Mouse (Mus musculus): ENCODE data around the gene Pde1c.

Pde1c gene

GRCm38 (mm10) chr6:56523938-56524866, 44.7 kb downstream of the Pde1c start:
- Histone ChIP-seq H3K27me3 (ENCODE audit: control insufficient read depth, insufficient read depth, low read length, poor library complexity, severe bottlenecking) (no peaks in the 10 kb centered on the region), H3K36me3 (ENCODE audit: control insufficient read depth, insufficient read depth, low read length, poor library complexity, severe bottlenecking) (no peaks in the 10 kb centered on the region)
- DNase-seq (ENCODE audit: low read depth, low spot score) = no peak

GRCm38 (mm10) chr6:56489161-56489560, 79.7 kb downstream of the Pde1c start:
- no peak for DNase-seq (ENCODE audit: low read depth, low spot score)
- Histone ChIP-seq H3K36me3 (ENCODE audit: control insufficient read depth, insufficient read depth, low read length, poor library complexity, severe bottlenecking) (no peaks in the 10 kb centered on the region), H3K27me3 (ENCODE audit: control insufficient read depth, insufficient read depth, low read length, poor library complexity, severe bottlenecking) (no peaks in the 10 kb centered on the region)

- DNase-seq (ENCODE audit: low read depth, low spot score) = no peak
- Histone ChIP-seq H3K27me3 (ENCODE audit: control insufficient read depth, insufficient read depth, low read length, poor library complexity, severe bottlenecking) (no peaks in the 10 kb centered on the region), H3K36me3 (ENCODE audit: control insufficient read depth, insufficient read depth, low read length, poor library complexity, severe bottlenecking) (no peaks in the 10 kb centered on the region)
These were observed 83.8 kb downstream of the Pde1c start for GRCm38 (mm10) chr6:56485078-56485477.

- no peaks in the 10 kb centered on the region for H3K36me3 ChIP-seq (ENCODE audit: control insufficient read depth, insufficient read depth, low read length, poor library complexity, severe bottlenecking)
- peak; percentile 25 for DNase-seq (ENCODE audit: low read depth, low spot score)
These were observed 87.9 kb downstream of the Pde1c start for GRCm38 (mm10) chr6:56480914-56481482.

GRCm38 (mm10) chr6:56476581-56476980, 92.3 kb downstream of the Pde1c start:
- Histone ChIP-seq H3K36me3 (ENCODE audit: control insufficient read depth, insufficient read depth, low read length, poor library complexity, severe bottlenecking) (no peaks in the 10 kb centered on the region), H3K27me3 (ENCODE audit: control insufficient read depth, insufficient read depth, low read length, poor library complexity, severe bottlenecking) (no peaks in the 10 kb centered on the region)
- no peak for DNase-seq (ENCODE audit: low read depth, low spot score)

More at GRCm38 (mm10) chr6:56480914-56481482, 87.9 kb downstream of the Pde1c start:
- H3K27me3 ChIP-seq (ENCODE audit: control insufficient read depth, insufficient read depth, low read length, poor library complexity, severe bottlenecking) = no peaks in the 10 kb centered on the region

GRCm38 (mm10) chr6:56458098-56458497, 110.8 kb downstream of the Pde1c start:
- no peaks in the 10 kb centered on the region for H3K27me3 ChIP-seq (ENCODE audit: control insufficient read depth, insufficient read depth, low read length, poor library complexity, severe bottlenecking)
- peak; percentile 0 for DNase-seq (ENCODE audit: low read depth, low spot score)
- H3K36me3 ChIP-seq (ENCODE audit: control insufficient read depth, insufficient read depth, low read length, poor library complexity, severe bottlenecking) = no peaks in the 10 kb centered on the region

GRCm38 (mm10) chr6:56447917-56448316, 121.0 kb downstream of the Pde1c start:
- no peak for DNase-seq (ENCODE audit: low read depth, low spot score)
- H3K27me3 ChIP-seq (ENCODE audit: control insufficient read depth, insufficient read depth, low read length, poor library complexity, severe bottlenecking) = no peaks in the 10 kb centered on the region
- no peaks in the 10 kb centered on the region for H3K36me3 ChIP-seq (ENCODE audit: control insufficient read depth, insufficient read depth, low read length, poor library complexity, severe bottlenecking)

- DNase-seq (ENCODE audit: low read depth, low spot score) = no peak
- Histone ChIP-seq H3K27me3 (ENCODE audit: control insufficient read depth, insufficient read depth, low read length, poor library complexity, severe bottlenecking) (no peaks in the 10 kb centered on the region), H3K36me3 (ENCODE audit: control insufficient read depth, insufficient read depth, low read length, poor library complexity, severe bottlenecking) (no peaks in the 10 kb centered on the region)
These were observed 127.4 kb downstream of the Pde1c start for GRCm38 (mm10) chr6:56441501-56441900.

- no peaks in the 10 kb centered on the region for H3K27me3 ChIP-seq (ENCODE audit: control insufficient read depth, insufficient read depth, low read length, poor library complexity, severe bottlenecking)
- H3K36me3 ChIP-seq (ENCODE audit: control insufficient read depth, insufficient read depth, low read length, poor library complexity, severe bottlenecking) = no peaks in the 10 kb centered on the region
- no peak for DNase-seq (ENCODE audit: low read depth, low spot score)
These were observed 143.1 kb downstream of the Pde1c start for GRCm38 (mm10) chr6:56425846-56426245.

- Histone ChIP-seq H3K36me3 (ENCODE audit: control insufficient read depth, insufficient read depth, low read length, poor library complexity, severe bottlenecking) (no peaks in the 10 kb centered on the region), H3K27me3 (ENCODE audit: control insufficient read depth, insufficient read depth, low read length, poor library complexity, severe bottlenecking) (no peaks in the 10 kb centered on the region)
- DNase-seq (ENCODE audit: low read depth, low spot score) = no peak
These were observed 146.0 kb downstream of the Pde1c start for GRCm38 (mm10) chr6:56422866-56423265.

GRCm38 (mm10) chr6:56416191-56416590, 152.7 kb downstream of the Pde1c start:
- H3K36me3 ChIP-seq (ENCODE audit: control insufficient read depth, insufficient read depth, low read length, poor library complexity, severe bottlenecking) = no peaks in the 10 kb centered on the region
- no peaks in the 10 kb centered on the region for H3K27me3 ChIP-seq (ENCODE audit: control insufficient read depth, insufficient read depth, low read length, poor library complexity, severe bottlenecking)
- no peak for DNase-seq (ENCODE audit: low read depth, low spot score)

- DNase-seq (ENCODE audit: low read depth, low spot score) = no peak
- Histone ChIP-seq H3K36me3 (ENCODE audit: control insufficient read depth, insufficient read depth, low read length, poor library complexity, severe bottlenecking) (no peaks in the 10 kb centered on the region), H3K27me3 (ENCODE audit: control insufficient read depth, insufficient read depth, low read length, poor library complexity, severe bottlenecking) (no peaks in the 10 kb centered on the region)
These were observed 179.7 kb downstream of the Pde1c start for GRCm38 (mm10) chr6:56389178-56389577.

GRCm38 (mm10) chr6:56376359-56376758, 192.5 kb downstream of the Pde1c start:
- DNase-seq (ENCODE audit: low read depth, low spot score) = no peak
- no peaks in the 10 kb centered on the region for H3K36me3 ChIP-seq (ENCODE audit: control insufficient read depth, insufficient read depth, low read length, poor library complexity, severe bottlenecking)
- no peaks in the 10 kb centered on the region for H3K27me3 ChIP-seq (ENCODE audit: control insufficient read depth, insufficient read depth, low read length, poor library complexity, severe bottlenecking)

GRCm38 (mm10) chr6:56374180-56374579, 194.7 kb downstream of the Pde1c start:
- no peak for DNase-seq (ENCODE audit: low read depth, low spot score)
- Histone ChIP-seq H3K36me3 (ENCODE audit: control insufficient read depth, insufficient read depth, low read length, poor library complexity, severe bottlenecking) (no peaks in the 10 kb centered on the region), H3K27me3 (ENCODE audit: control insufficient read depth, insufficient read depth, low read length, poor library complexity, severe bottlenecking) (no peaks in the 10 kb centered on the region)

- no peaks in the 10 kb centered on the region for H3K36me3 ChIP-seq (ENCODE audit: control insufficient read depth, insufficient read depth, low read length, poor library complexity, severe bottlenecking)
- DNase-seq (ENCODE audit: low read depth, low spot score) = no peak
- no peaks in the 10 kb centered on the region for H3K27me3 ChIP-seq (ENCODE audit: control insufficient read depth, insufficient read depth, low read length, poor library complexity, severe bottlenecking)
These were observed 195.2 kb downstream of the Pde1c start for GRCm38 (mm10) chr6:56373753-56374152.
